Mouse (Mus musculus) monocyte, adult 59 days (primary cell): Measurements from ENCODE around the gene Zfp3. TPM values are rescaled to one million over a fixed set of nuclear protein-coding genes. Genes with fewer than 3 reads are reported as not detected.

ENCODE experiments used
- total RNA-seq, 2 experiments: library from RNA; stranded (reverse); gene quantifications; one replicate each; pipeline ENCODE4 v1.2.4; 2023

The Zfp3 gene
- 1 to 10 TPM; 1.1 to 2.1 TPM for total RNA-seq

DNA sequence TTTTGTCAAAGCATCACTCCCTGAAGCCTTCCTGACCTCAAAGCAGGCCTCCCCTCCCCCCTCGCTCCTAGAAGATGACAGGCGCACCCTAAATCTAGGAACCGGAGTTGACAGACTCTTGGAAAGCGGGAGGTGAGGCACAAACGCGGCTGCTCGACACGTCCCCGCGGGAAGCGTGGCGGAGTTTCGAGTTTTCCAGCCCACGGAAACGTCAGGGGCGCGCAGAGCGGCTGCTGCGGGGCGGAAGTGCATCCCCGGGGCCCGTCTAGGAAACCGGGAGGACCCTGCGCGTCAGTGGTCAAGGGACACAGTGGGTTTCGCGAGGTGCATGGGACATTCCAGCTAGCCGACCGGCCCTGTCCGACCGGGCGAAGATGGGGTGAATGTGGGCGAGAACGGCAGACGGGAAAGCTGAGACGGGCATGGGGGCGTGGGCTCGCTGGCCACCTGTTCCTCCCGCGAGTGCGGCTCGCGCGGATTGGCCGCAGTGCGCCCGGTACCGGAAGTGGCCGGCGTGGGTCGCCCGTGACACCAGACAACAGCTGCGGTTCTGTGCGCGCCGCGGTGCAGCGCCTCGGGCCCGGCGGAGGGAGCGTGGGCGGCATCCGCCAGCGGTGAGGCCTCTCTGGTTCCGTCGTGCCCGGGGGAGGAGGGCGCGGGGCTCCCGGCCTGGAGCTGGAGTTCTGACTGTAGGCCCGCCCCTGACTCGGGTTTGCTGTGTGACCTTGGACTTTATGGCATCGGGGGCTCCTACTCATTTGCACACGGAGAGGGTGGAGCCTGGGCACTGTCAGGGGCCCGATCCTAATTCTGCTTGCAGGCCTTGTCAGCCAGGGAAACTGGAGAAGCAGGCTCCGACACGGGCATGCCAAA, at the start of gene Zfp3:
Gene Zfp3 (plus strand): TSS at position 274 of the 873 bp plus-strand sequence.

DNA sequence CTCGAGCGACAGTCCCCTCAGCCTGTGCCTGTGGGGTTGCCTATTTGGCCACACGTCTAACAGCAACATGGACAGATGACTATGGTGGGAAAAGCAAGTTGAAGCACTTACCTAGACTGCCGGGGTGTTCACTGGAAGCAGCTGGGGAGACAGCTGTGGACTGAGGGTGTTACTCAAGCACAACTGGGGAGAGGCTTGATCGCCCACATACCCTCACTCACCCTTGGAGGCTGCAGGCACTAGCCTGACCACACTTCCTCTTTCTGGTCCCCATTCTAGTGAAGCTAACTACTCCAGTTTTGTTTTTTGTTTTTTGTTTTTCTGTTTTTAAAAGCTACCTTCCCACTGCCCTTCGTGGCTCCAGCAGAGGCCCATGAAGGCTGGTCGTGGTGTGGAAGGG, 48.4 kb downstream of the Zfp3 start, which contains the start of gene Scimp:
Gene Scimp (minus strand): TSS at position 222 of the 400 bp plus-strand sequence.

Other genes with a start within 250 kb of the Zfp3 start
- gene Vmo1, start 249.6 kb upstream of the Zfp3 start, total RNA-seq = not detected
- gene Gltpd2, start 245.0 kb upstream of the Zfp3 start, total RNA-seq = not detected
- gene Psmb6, start 238.8 kb upstream of the Zfp3 start, total RNA-seq = 100 to 1,000 TPM; 118 to 124 TPM
- gene Gm40193, start 231.3 kb upstream of the Zfp3 start, total RNA-seq = not detected
- gene Pld2, start 224.1 kb upstream of the Zfp3 start, total RNA-seq = 10 to 100 TPM; 19.1 to 19.5 TPM
- 100 to 1,000 TPM; 215 to 216 TPM for gene Mink1, start 201.3 kb upstream of the Zfp3 start, total RNA-seq
- gene 4930544D05Rik, start 148.4 kb upstream of the Zfp3 start, total RNA-seq = not detected
- not detected for gene Chrne, start 145.0 kb upstream of the Zfp3 start, total RNA-seq
- not detected for gene Gp1ba, start 125.1 kb upstream of the Zfp3 start, total RNA-seq
- 10 to 100 TPM; 75.4 to 76.7 TPM for gene Rnf167, start 117.0 kb upstream of the Zfp3 start, total RNA-seq
- gene Slc25a11, start 116.7 kb upstream of the Zfp3 start, total RNA-seq = 10 to 100 TPM; 75.2 to 82.1 TPM
- 1,000 to 10,000 TPM; 1,347 to 1,617 TPM for gene Pfn1, start 109.6 kb upstream of the Zfp3 start, total RNA-seq
- gene Eno3, start 107.0 kb upstream of the Zfp3 start, total RNA-seq = 100 to 1,000 TPM; 117 to 142 TPM
- gene Spag7, start 94.8 kb upstream of the Zfp3 start, total RNA-seq = 10 to 100 TPM; 34.8 to 45.8 TPM
- gene Camta2, start 76.1 kb upstream of the Zfp3 start, total RNA-seq = 100 to 1,000 TPM; 102 to 115 TPM
- gene Inca1, start 64.1 kb upstream of the Zfp3 start, total RNA-seq = not detected
- 10 to 100 TPM; 45.8 to 47.4 TPM for gene Kif1c, start 63.7 kb upstream of the Zfp3 start, total RNA-seq
- gene Scimp, start 48.4 kb downstream of the Zfp3 start, total RNA-seq = 1 to 10 TPM; 4.6 to 5.6 TPM
- gene Rabep1, start 80.6 kb downstream of the Zfp3 start, total RNA-seq = 10 to 100 TPM; 32.1 to 34.3 TPM
- 10 to 100 TPM; 56.3 to 65.5 TPM for gene Nup88, start 205.8 kb downstream of the Zfp3 start, total RNA-seq
- gene Rpain, start 206.0 kb downstream of the Zfp3 start, total RNA-seq = 10 to 100 TPM; 30.3 to 36.2 TPM
- gene C1qbp, start 218.8 kb downstream of the Zfp3 start, total RNA-seq = 10 to 100 TPM; 55.7 to 60.5 TPM
- 10 to 100 TPM; 18.1 to 21.5 TPM for gene Dhx33, start 240.2 kb downstream of the Zfp3 start, total RNA-seq